Mouse (Mus musculus) B cell, adult 67 days (primary cell): ENCODE measurements around the gene Atp5g1. TPM values are rescaled to one million over a fixed set of nuclear protein-coding genes. Genes with fewer than 3 reads are reported as not detected.

Experiments
- total RNA-seq, 2 experiments: library from RNA; stranded (reverse); gene quantifications; 4 replicates each; pipeline ENCODE4 v1.2.4; 2023

The Atp5g1 gene
- total RNA-seq, result 10 to 100 TPM; 92.9 to 94.3 TPM

GRCm38 (mm10) chr11:96075509-96076220 lies at the start of gene Atp5g1:
Gene Atp5g1, minus strand, starts transcription at chr11:96075670.

GRCm38 (mm10) chr11:96111751-96112150 lies 36.3 kb upstream of the Atp5g1 start, which contains the start of gene Calcoco2:
Gene Calcoco2, minus strand, starts transcription at chr11:96111964.

GRCm38 (mm10) chr11:96065215-96065911 lies 10.1 kb downstream of the Atp5g1 start, which contains the start of gene Ube2z:
Gene Ube2z, minus strand, starts transcription at chr11:96065388.

GRCm38 (mm10) chr11:96034596-96035052 lies 40.8 kb downstream of the Atp5g1 start, which contains the start of gene Snf8:
Gene Snf8, plus strand, starts transcription at chr11:96034885.

Other genes starting within 250 kb of the Atp5g1 start
- gene Gngt2, start 238.5 kb downstream of the Atp5g1 start, total RNA-seq, result 10 to 100 TPM; 52.4 to 62.8 TPM
- 100 to 1,000 TPM in 1 of 2 experiments, 10 to 100 TPM in 1; 98.9 to 106 TPM for gene Abi3, start 233.2 kb downstream of the Atp5g1 start, total RNA-seq
- gene B4galnt2, start 160.8 kb downstream of the Atp5g1 start, total RNA-seq, result under 1 TPM; 0.41 to 0.42 TPM
- gene Igf2bp1, start 69.7 kb downstream of the Atp5g1 start, total RNA-seq, result not detected
- not detected for gene Gip, start 51.1 kb downstream of the Atp5g1 start, total RNA-seq
- 10 to 100 TPM; 63.4 to 63.6 TPM for gene Snf8, start 40.8 kb downstream of the Atp5g1 start, total RNA-seq
- gene Ube2z, start 10.3 kb downstream of the Atp5g1 start, total RNA-seq, result 10 to 100 TPM; 51.4 to 52.6 TPM
- not detected for gene Calcoco2, start 36.3 kb upstream of the Atp5g1 start, total RNA-seq
- gene Ttll6, start 58.1 kb upstream of the Atp5g1 start, total RNA-seq, result not detected
- not detected for gene Hoxb13, start 118.6 kb upstream of the Atp5g1 start, total RNA-seq
- not detected for gene Hoxb9, start 195.8 kb upstream of the Atp5g1 start, total RNA-seq
- not detected for gene Hoxb8, start 206.2 kb upstream of the Atp5g1 start, total RNA-seq
- not detected for gene Hoxb7, start 211.0 kb upstream of the Atp5g1 start, total RNA-seq
- gene Hoxb6, start 216.8 kb upstream of the Atp5g1 start, total RNA-seq, result not detected
- not detected for gene Hoxb5, start 227.7 kb upstream of the Atp5g1 start, total RNA-seq
- 1 to 10 TPM; 2.6 to 3.6 TPM for gene Hoxb4, start 242.6 kb upstream of the Atp5g1 start, total RNA-seq
- under 1 TPM; 0.38 to 0.98 TPM for gene Hoxb3, start 247.7 kb upstream of the Atp5g1 start, total RNA-seq